Mouse (Mus musculus): ENCODE results near the gene Ppt1. TPM values are rescaled to one million over a fixed set of nuclear protein-coding genes. Genes with fewer than 3 reads are reported as not detected.
A peak's percentile ranks its signal among the peaks of the same experiment; 100 is the strongest.

The Ppt1 gene
- polyA plus RNA-seq, 1 experiment = 40.0 TPM

GRCm38 (mm10) chr4:122838416-122838815 lies 2.4 kb downstream of the Ppt1 start:
- H3K36me3 ChIP-seq (ENCODE audit: control insufficient read depth, insufficient read depth) = peaks cover 20% of the 10 kb centered on the region
- H3K4me3 ChIP-seq (ENCODE audit: insufficient read depth, poor library complexity, severe bottlenecking) = no peak overlapping the region
- H3ac ChIP-seq (ENCODE audit: control insufficient read depth, insufficient read length, low read depth) = no peak overlapping the region
- H3K79me2 ChIP-seq (ENCODE audit: control insufficient read depth, insufficient read depth) = peaks cover 59% of the 10 kb centered on the region
- H3K27me3 ChIP-seq (ENCODE audit: control insufficient read depth, insufficient read depth, insufficient read length) = no peaks in the 10 kb centered on the region
- TF ChIP-seq FOSL1 (IDR thresholded peaks at IDR 0.05; ENCODE audit: insufficient read depth, low read length, poor library complexity, severe bottlenecking) (peak; percentile 42), USF1 (IDR thresholded peaks at IDR 0.05; ENCODE audit: low read depth) (no peak), MYOD1 (IDR thresholded peaks at IDR 0.05; ENCODE audit: control insufficient read depth, insufficient read length, low read depth) (peak; percentile 88), CEBPB (IDR thresholded peaks at IDR 0.05; ENCODE audit: low read depth) (peak; percentile 32)
- H3K79me3 ChIP-seq (ENCODE audit: low read depth) = peaks cover 22% of the 10 kb centered on the region

GRCm38 (mm10) chr4:122848150-122848621 lies 12.1 kb downstream of the Ppt1 start:
- Histone ChIP-seq H3ac (ENCODE audit: control insufficient read depth, insufficient read length, low read depth) (no peak overlapping the region), H3K79me3 (ENCODE audit: low read depth) (peaks cover 2% of the 10 kb centered on the region), H3K27me3 (ENCODE audit: control insufficient read depth, insufficient read depth, insufficient read length) (no peaks in the 10 kb centered on the region), H3K4me3 (ENCODE audit: insufficient read depth, poor library complexity, severe bottlenecking) (no peak overlapping the region), H3K36me3 (ENCODE audit: control insufficient read depth, insufficient read depth) (peaks cover 82% of the 10 kb centered on the region), H3K79me2 (ENCODE audit: control insufficient read depth, insufficient read depth) (peaks cover 3% of the 10 kb centered on the region)
- TF ChIP-seq USF1 (IDR thresholded peaks at IDR 0.05; ENCODE audit: low read depth) (no peak), CEBPB (IDR thresholded peaks at IDR 0.05; ENCODE audit: low read depth) (no peak), MYOD1 (IDR thresholded peaks at IDR 0.05; ENCODE audit: control insufficient read depth, insufficient read length, low read depth) (no peak), FOSL1 (IDR thresholded peaks at IDR 0.05; ENCODE audit: insufficient read depth, low read length, poor library complexity, severe bottlenecking) (no peak), CTCF (IDR thresholded peaks at IDR 0.05; ENCODE audit: control insufficient read depth, insufficient read depth, insufficient read length) (no peak), MAX (IDR thresholded peaks at IDR 0.05) (no peak), MYOG (IDR thresholded peaks at IDR 0.05; ENCODE audit: control insufficient read depth, extremely low read depth, insufficient read length) (no peak)

- Histone ChIP-seq H3K36me3 (ENCODE audit: control insufficient read depth, insufficient read depth) (peaks cover 79% of the 10 kb centered on the region), H3ac (ENCODE audit: control insufficient read depth, insufficient read length, low read depth) (no peak overlapping the region), H3K79me2 (ENCODE audit: control insufficient read depth, insufficient read depth) (no peaks in the 10 kb centered on the region), H3K27me3 (ENCODE audit: control insufficient read depth, insufficient read depth, insufficient read length) (no peaks in the 10 kb centered on the region), H3K4me3 (ENCODE audit: insufficient read depth, poor library complexity, severe bottlenecking) (no peak overlapping the region), H3K79me3 (ENCODE audit: low read depth) (no peaks in the 10 kb centered on the region)
- no peak for TF ChIP-seq MAX (IDR thresholded peaks at IDR 0.05)
- TF ChIP-seq CEBPB (IDR thresholded peaks at IDR 0.05; ENCODE audit: low read depth) = no peak
- TF ChIP-seq MYOD1 (IDR thresholded peaks at IDR 0.05; ENCODE audit: control insufficient read depth, insufficient read length, low read depth) = no peak
- TF ChIP-seq CTCF (IDR thresholded peaks at IDR 0.05; ENCODE audit: control insufficient read depth, insufficient read depth, insufficient read length) = no peak
- TF ChIP-seq MYOG (IDR thresholded peaks at IDR 0.05; ENCODE audit: control insufficient read depth, extremely low read depth, insufficient read length) = no peak
- TF ChIP-seq USF1 (IDR thresholded peaks at IDR 0.05; ENCODE audit: low read depth) = no peak
- no peak for TF ChIP-seq FOSL1 (IDR thresholded peaks at IDR 0.05; ENCODE audit: insufficient read depth, low read length, poor library complexity, severe bottlenecking)
Observed at GRCm38 (mm10) chr4:122851535-122851934, 15.5 kb downstream of the Ppt1 start.

GRCm38 (mm10) chr4:122853691-122854090 lies 17.6 kb downstream of the Ppt1 start:
- H3K4me3 ChIP-seq (ENCODE audit: insufficient read depth, poor library complexity, severe bottlenecking) = no peak overlapping the region
- H3ac ChIP-seq (ENCODE audit: control insufficient read depth, insufficient read length, low read depth) = no peak overlapping the region
- no peaks in the 10 kb centered on the region for H3K27me3 ChIP-seq (ENCODE audit: control insufficient read depth, insufficient read depth, insufficient read length)
- peaks cover 80% of the 10 kb centered on the region for H3K36me3 ChIP-seq (ENCODE audit: control insufficient read depth, insufficient read depth)
- no peaks in the 10 kb centered on the region for H3K79me3 ChIP-seq (ENCODE audit: low read depth)
- no peaks in the 10 kb centered on the region for H3K79me2 ChIP-seq (ENCODE audit: control insufficient read depth, insufficient read depth)
- TF ChIP-seq USF1 (IDR thresholded peaks at IDR 0.05; ENCODE audit: low read depth) = no peak
- no peak for TF ChIP-seq FOSL1 (IDR thresholded peaks at IDR 0.05; ENCODE audit: insufficient read depth, low read length, poor library complexity, severe bottlenecking)
- no peak for TF ChIP-seq CTCF (IDR thresholded peaks at IDR 0.05; ENCODE audit: control insufficient read depth, insufficient read depth, insufficient read length)
- no peak for TF ChIP-seq MYOG (IDR thresholded peaks at IDR 0.05; ENCODE audit: control insufficient read depth, extremely low read depth, insufficient read length)
- TF ChIP-seq MYOD1 (IDR thresholded peaks at IDR 0.05; ENCODE audit: control insufficient read depth, insufficient read length, low read depth) = no peak
- TF ChIP-seq MAX (IDR thresholded peaks at IDR 0.05) = no peak
- no peak for TF ChIP-seq CEBPB (IDR thresholded peaks at IDR 0.05; ENCODE audit: low read depth)

GRCm38 (mm10) chr4:122854770-122855169 lies 18.7 kb downstream of the Ppt1 start:
- no peak overlapping the region for H3K4me3 ChIP-seq (ENCODE audit: insufficient read depth, poor library complexity, severe bottlenecking)
- peaks cover 77% of the 10 kb centered on the region for H3K36me3 ChIP-seq (ENCODE audit: control insufficient read depth, insufficient read depth)
- H3ac ChIP-seq (ENCODE audit: control insufficient read depth, insufficient read length, low read depth) = no peak overlapping the region
- no peaks in the 10 kb centered on the region for H3K79me3 ChIP-seq (ENCODE audit: low read depth)
- no peaks in the 10 kb centered on the region for H3K79me2 ChIP-seq (ENCODE audit: control insufficient read depth, insufficient read depth)
- TF ChIP-seq MYOG (IDR thresholded peaks at IDR 0.05; ENCODE audit: control insufficient read depth, extremely low read depth, insufficient read length) (no peak), CTCF (IDR thresholded peaks at IDR 0.05; ENCODE audit: control insufficient read depth, insufficient read depth, insufficient read length) (no peak), FOSL1 (IDR thresholded peaks at IDR 0.05; ENCODE audit: insufficient read depth, low read length, poor library complexity, severe bottlenecking) (no peak), MAX (IDR thresholded peaks at IDR 0.05) (no peak), MYOD1 (IDR thresholded peaks at IDR 0.05; ENCODE audit: control insufficient read depth, insufficient read length, low read depth) (no peak), USF1 (IDR thresholded peaks at IDR 0.05; ENCODE audit: low read depth) (no peak), CEBPB (IDR thresholded peaks at IDR 0.05; ENCODE audit: low read depth) (no peak)
- no peaks in the 10 kb centered on the region for H3K27me3 ChIP-seq (ENCODE audit: control insufficient read depth, insufficient read depth, insufficient read length)

GRCm38 (mm10) chr4:122857909-122858308 lies 21.9 kb downstream of the Ppt1 start:
- no peak for TF ChIP-seq MYOD1 (IDR thresholded peaks at IDR 0.05; ENCODE audit: control insufficient read depth, insufficient read length, low read depth)
- no peak for TF ChIP-seq USF1 (IDR thresholded peaks at IDR 0.05; ENCODE audit: low read depth)
- TF ChIP-seq MYOG (IDR thresholded peaks at IDR 0.05; ENCODE audit: control insufficient read depth, extremely low read depth, insufficient read length) = no peak
- TF ChIP-seq CEBPB (IDR thresholded peaks at IDR 0.05; ENCODE audit: low read depth) = no peak
- TF ChIP-seq CTCF (IDR thresholded peaks at IDR 0.05; ENCODE audit: control insufficient read depth, insufficient read depth, insufficient read length) = no peak
- peaks cover 77% of the 10 kb centered on the region for H3K36me3 ChIP-seq (ENCODE audit: control insufficient read depth, insufficient read depth)

More at GRCm38 (mm10) chr4:122857909-122858308, 21.9 kb downstream of the Ppt1 start:
- Histone ChIP-seq H3K27me3 (ENCODE audit: control insufficient read depth, insufficient read depth, insufficient read length) (no peaks in the 10 kb centered on the region), H3K4me3 (ENCODE audit: insufficient read depth, poor library complexity, severe bottlenecking) (no peak overlapping the region), H3K79me2 (ENCODE audit: control insufficient read depth, insufficient read depth) (no peaks in the 10 kb centered on the region), H3K79me3 (ENCODE audit: low read depth) (no peaks in the 10 kb centered on the region), H3ac (ENCODE audit: control insufficient read depth, insufficient read length, low read depth) (no peak overlapping the region)
